Mouse (Mus musculus) heart, postnatal 0 days (tissue): ENCODE data around the gene Slc17a5.

Experiments
- CTCF ChIP-seq: IDR thresholded peaks from 2 replicates; pipeline ENCODE4 v1.5.1; 2016; ENCODE audit warnings: antibody characterized with exemption, control low read depth, low read depth
- EP300 ChIP-seq: IDR thresholded peaks from 2 replicates; pipeline ENCODE4 v1.6.1; 2016; ENCODE audit warnings: antibody characterized with exemption, low read depth

GRCm38 (mm10) chr9:78588411-78589033 lies 681 bp upstream of the Slc17a5 start:
- TF ChIP-seq CTCF (no peak), EP300 (no peak)
